Mouse (Mus musculus) embryo, embryonic 10.5 days (tissue): ENCODE measurements at regions not wholly inside any gene's neighbourhood (a gene's known extent, or its start where the extent isn't known, plus 50 kb on each side); places are given as distances from the start of the nearest gene placed in this dataset.
A peak's percentile ranks its signal among the peaks of the same experiment; 100 is the strongest.

Source experiments
- DNase-seq: peaks from one replicate; pipeline ENCODE4 v3.0.0-alpha.2; 2015; ENCODE audit warnings: low spot score

DNA sequence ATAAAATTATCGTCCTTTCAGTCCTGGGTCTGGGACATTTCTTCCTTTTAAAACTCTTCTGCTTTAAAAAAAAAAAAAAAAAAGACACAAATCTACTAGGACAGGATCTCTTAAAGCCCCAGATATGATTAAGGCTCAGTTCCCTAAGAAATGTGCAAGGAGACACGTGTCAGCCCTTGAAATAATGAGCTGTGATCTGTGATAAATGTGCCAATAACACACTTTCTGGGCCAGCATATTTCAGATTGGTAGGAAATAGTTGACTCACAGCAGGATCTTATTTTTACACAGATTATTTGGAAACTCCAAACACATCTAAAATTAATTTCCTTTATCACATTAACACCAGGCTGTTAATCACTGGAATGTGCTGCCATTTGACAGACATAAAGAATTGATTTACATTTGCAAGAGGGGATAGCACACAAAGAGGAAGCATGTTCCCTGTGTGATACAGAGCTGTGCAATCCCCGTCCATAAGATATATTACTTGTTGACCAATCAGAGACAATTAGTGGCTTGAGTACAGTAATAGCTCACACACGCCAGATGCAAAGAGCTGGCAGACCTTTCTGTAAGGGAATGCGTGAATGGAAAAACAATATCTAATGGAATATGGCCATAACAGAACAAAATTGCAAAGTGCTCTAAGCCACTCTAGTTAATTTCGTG is 263.7 kb downstream of the Pax3 start:
- DNase-seq, result no peak

DNA sequence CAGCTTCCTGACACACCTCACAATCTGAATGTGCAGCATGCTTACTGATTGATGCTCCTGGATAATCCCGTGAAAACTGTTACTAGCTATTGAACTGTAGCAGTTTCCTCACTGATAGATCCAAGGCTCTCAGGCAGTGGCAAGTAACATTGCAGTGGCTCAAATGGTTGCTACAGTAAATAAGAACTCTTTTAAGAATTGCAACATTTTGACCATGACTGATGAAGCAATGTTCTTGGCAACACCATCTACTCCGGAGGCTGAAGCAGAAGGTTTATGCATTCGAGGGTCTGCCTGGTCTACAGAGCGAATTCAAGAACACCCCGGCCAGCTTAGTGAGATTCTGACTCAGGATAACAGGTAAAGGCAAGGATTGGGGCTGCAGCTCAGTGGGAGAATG is 264.7 kb downstream of the Pax3 start:
- DNase-seq, result no peak

DNA sequence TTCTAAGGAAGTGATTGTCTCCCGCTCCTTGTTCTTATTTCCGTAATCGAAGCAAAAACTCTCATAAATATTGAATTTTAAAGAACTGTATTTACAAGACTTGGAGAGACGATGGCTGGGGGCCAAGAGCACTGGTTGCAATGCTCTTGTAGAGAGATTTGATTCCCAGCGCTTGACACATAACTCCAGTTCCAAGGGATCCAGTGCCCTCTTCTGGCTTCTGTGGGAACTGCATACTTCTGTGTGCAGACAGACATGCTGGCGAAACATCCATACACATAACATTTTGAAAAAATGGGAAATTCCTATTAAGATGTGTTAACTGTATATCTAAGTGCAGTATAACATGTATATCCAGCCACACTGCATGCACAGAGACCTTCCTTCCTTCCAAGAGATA is 266.3 kb downstream of the Pax3 start:
- DNase-seq, result peak; percentile 39

DNA sequence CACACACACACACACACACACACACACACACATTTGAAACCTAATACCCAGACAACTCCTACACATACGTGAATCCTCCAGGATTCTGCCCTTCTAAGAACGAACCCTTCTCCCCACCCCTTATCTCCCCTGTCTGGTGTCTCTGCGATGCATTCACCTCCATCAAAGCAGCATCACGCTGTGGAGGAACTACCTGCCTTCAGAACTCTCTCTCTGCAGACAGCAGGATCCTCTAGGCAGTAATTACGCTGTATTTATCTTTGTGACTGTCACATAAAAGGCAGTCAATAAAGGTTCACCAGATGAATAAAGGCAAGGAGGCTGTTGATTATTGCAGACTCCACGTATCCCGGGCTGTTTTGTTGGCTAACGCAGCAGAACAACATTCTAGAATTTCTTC is 267.4 kb downstream of the Pax3 start:
- DNase-seq, result no peak

DNA sequence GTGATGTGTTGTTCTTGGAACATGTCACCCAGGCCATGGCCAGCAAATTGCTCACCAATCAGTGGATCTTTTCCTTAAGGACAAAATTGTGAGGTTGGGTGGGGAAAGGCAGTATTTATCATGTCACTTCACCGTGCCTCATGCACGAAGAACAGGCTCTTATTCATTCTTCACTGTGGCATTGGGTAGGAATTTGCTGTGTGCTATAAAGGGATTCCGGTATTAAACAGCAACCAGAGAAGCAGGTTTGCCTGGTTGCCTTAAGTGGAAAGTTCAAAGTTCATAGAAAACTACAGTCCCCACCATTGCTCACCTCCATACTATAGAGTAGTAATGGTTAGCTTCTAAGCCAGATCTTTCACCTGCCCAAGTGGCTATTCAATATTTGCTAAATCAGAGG is 270.8 kb downstream of the Pax3 start:
- no peak for DNase-seq

DNA sequence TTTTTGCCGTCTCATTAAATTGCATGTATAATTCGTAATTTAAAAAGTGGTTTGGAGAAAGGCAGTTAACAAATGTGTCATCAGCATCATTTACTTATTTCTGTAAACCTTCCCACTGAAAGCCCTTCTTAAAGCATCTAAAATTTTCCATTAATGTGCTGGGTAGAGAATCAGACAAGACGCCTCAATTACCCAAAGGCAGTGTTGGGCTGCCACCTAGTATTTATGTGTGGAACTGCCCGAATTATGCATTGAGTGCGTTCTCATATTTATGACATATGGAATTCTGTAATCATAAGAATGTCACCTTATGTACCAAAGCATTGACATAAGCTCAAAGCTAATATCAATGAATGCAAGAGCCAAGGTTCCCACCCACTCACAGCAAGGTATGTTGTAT is 300.7 kb downstream of the Pax3 start:
- DNase-seq, result peak; percentile 59

DNA sequence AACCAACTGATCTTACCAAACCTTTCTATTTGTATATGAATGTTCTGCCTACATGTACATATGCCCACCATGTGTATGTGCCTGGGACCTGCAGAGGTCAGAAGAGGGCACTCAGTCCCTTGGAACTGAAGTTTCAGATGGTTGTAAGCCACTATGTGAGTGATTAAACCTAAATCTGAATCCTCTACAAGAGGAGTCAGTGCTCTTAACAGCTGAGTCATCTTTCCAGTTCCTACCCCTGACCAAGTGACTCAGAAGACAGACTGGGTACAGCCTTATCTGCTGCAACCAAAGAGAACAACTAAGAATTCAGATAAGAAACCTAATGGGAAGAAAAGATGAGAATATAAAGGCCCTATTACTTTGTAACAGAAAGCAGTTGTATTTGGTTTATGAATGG is 317.9 kb downstream of the Pax3 start:
- DNase-seq, result no peak

DNA sequence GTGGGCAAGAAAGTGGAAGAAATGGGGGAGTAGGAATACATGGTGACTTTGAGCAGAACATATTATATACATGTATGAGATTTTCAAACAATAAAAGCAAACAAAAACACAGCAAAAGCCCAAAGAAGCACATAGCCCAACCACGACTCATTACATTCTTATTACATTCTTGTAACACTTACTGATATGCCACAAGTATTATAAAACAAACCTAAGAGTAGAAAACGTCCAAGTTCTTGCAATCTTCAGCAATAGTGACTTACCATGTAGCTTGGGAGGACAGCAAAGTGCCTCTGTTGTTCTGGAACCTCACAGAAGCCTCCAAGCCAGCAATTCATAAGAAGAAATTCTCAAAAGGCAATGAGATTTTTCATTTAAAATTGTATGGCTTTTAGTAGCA is 326.8 kb downstream of the Pax3 start:
- DNase-seq, result no peak

DNA sequence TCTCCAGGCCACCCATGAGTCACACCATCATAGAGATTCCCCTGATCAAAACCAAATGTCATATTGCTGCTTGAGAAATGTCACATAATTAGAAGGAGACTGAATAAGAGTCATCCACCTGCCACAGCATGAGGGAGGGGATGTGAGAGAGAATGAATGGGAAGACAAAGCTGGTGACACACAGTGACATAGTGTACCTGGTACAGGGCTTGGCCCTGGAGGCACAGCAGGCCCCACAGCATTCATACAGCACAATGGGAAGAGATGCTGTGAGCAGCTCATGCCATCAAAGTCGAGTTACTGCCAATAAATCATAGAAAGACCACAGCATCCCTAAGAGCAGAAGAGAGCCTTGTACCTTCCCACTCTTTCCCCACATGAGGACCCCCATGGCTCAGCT is 327.8 kb downstream of the Pax3 start:
- no peak for DNase-seq

DNA sequence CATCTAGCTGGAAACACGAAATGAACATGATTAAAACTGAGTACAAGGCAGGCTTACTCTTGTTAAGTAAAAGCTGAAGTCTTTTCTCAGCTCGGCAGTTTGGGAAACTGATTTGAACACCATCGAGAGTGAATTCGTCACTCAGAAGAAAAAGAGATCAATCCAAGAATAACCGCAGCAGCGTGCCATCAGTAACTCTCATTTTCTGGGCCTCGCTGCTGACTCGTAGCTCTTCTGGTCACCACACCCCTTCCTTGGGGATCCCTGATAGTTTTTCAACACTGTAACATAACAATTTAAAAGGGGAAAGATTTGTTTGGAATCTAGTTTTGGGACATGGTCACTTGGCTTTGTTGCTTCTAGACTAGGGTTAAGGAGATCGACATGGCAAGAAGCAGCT is 337.0 kb downstream of the Pax3 start:
- DNase-seq, result no peak

DNA sequence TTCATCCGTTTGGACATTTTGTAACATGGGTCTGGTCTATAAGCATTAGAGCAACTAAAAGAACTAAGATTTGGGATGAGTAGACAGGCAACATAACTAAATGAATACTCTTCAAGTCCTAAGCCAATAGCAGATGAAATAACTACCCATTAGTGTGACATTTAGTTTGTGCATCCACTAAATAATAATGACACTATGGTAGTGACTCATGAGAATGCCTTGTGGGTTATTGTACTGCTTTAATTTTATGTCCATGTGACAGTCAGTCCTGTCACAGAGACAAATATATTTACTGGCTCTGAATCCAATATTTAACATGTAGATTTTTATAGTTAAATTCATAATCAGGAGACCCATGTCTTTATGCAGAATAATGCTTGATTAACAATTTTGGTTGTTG is 339.5 kb upstream of the Epha4 start:
- DNase-seq, result no peak

DNA sequence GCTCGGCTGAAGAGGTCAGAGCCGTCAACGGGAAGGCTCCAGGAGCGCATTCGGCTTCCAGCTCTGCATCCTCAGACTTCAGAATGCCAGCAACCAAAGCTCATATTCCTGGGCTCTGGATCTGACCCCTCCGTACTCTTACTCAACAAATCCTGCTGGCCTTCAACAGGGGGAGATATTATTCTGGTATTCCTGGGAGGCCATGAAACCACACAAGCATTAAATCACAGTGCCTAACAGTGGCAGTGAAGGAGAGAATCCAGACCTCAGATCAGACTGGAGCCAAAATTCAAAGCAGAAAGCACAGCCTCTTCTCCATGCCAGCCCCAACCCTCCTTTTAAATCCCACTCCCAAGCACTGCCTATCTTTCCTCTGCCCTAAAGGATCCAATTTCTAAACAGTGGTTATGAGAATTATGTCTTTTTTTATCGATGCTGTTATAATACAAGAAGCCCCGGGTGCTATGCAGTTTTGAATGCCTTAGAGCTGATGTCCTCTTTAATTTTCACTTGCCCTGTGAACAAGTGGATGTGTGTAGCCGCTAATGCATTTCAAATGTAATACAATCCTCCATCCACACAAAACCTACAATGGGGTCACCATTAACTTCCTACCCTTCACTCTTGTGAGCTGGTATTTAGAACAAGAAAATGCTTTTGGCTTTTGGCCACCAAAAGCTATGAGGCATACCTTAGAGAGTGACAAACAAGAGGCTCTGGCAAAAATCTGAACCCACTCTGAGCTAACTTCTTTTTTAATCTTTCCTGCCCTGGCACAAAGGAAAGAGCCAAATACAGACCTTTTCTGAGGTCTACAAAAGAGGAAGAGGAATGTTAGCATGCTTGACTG is 333.1 kb upstream of the Epha4 start:
- DNase-seq, result peak; percentile 9

DNA sequence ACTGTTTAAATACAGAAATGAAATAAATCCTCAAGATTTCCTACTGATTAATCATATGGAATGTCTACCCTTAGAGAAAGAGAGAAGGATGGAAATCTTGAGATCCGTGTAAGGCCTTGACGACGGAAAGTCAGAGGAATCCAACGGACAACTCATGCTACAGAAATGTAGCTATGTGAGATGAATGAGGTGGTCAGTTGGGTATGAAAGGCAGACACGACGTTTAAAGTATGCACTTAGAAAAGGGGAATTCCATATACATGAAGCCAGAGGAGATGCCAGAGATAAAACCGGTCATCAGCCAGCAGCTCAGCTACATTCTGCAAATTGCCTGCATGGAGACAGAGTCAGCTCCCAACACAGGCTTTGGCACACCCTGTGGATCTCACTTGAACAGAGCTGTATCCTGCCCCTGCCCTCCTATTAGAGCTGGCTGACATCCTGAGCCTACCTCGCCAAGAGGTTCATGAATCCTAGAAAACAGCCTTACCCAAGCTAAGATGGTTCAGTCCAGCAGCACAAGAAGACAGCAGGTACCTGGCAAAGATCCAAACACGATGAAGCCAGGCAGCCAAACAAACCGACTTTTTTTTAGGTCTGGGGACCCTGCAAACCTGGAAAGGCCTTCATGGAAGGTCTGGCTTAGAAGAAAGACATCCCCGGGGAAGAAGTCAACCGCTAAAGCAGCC is 331.3 kb upstream of the Epha4 start:
- no peak for DNase-seq

DNA sequence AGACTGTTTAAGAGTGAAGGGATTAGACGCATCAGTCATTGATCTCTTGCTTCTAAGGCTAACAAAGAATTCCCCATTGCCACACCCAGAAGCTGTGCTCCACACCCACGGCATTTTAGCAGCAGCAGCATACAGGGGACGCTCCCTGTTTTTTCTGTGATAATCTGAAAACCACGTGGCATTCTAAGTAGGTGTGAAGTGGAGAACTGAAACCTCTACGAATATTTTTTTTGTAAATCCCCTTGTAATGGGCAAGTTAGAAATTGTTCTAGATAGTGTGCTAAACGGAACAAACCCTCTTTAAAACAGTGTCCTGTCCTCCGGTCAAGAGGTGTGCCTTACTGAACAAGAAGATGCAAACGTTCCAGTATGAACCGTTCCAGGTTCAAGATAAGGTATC is 325.8 kb upstream of the Epha4 start:
- DNase-seq, result no peak

DNA sequence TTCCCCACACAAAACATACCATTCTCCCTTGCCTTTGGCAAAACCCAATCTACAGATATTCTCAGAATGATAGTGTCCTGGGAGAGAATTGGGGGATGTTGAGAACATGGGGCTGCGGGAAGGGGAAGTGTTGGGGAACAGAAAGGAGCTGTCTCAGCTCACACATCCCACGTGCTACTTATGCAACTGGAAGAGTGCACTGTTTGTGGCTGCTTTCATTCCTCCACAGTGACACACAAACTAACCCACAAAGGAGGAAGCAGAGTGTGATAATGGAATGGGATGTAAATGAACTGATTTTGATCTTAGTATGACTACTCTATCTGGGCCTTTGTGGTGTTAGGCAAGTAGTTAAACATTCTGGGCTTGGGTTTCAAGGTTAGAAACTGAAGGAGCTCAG is 317.3 kb upstream of the Epha4 start:
- no peak for DNase-seq

DNA sequence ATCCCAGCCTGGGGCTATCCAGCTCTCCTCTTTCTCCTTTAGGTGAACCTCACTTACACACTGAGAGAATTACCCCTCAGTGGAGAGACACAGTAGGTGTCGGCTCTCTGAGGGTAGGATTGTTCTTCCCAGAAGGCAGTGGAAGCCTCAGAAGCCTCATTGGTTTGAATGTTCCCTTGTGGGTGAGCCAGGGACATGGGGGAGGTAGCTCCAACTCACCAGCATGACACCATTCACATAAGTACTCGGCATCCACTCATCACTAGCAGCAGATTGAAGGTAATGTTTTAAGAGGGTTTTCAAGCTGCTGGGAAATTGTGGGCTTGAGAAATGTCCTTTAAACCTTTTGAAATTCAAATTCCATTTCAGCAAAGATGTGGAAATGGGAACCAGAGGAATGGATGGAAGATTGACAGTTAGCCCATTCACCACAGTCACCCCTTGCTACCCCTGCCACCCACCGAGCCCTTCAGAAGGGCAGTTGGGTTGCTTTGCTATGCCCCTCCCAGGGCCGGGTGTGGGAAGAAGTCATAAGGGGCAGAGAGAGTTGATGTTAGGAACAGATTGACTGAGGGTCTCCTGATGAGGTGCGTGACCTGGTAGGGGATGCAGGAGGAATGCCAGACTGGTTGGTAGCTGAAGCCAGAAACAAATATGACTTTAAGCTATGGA is 310.0 kb upstream of the Epha4 start:
- DNase-seq, result no peak

DNA sequence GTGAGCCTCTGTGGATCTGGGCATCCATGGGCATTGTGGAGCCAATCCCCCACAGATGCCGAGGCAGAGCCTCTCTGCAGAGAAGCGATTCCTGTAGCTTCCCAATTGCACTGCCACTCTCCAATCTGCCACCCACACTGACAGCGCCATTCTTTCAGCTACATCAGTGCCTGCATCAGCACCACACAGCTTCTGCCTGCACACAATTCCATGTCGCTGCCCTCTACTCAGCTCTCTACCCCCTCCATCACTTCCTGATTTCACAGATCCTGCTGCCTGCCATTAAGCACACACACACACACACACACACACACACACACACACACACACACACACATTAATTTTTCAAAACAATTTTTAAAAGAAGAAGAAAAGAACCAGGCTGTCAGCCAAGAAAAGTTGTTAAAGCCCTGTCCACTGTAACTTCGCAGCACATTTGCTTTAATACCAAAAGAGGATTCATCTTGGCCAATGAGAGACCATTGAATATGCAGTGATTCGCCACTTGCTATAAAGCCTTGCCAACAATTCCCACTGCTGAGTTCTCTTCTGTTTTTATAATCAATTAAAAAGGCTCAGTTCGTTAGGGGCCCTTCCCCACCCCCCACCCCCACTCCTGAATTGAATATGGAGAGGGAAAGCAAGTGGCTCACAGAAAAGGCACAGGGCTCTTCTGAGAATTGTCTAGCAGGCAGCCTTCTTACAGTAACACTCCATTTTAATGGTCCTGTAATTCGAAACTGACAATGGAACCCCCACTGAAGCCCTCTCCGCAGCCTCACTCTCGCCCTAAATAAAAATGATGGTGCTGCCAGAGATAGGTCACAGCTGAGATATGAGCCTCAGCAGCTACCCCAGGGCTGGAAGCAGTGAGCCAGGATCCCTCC is 309.2 kb upstream of the Epha4 start:
- no peak for DNase-seq

DNA sequence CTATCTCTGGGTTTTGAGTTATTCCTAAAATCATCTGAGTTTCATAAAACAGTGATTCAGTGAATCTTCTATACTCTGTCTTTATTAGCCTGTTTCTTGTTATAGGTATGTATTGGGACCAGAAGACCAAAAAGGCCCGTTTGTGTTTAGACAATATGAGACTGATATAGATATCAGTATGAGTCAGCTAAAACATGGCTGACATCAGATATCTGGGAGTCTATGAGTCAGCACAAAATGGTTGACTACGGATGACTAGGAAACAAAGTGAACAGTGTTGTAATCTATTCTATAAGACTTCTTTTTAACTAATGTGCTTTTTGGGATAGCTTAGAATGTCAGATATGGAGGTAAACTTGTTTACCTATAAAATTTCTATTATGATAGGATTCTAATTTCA is 305.2 kb upstream of the Epha4 start:
- no peak for DNase-seq

DNA sequence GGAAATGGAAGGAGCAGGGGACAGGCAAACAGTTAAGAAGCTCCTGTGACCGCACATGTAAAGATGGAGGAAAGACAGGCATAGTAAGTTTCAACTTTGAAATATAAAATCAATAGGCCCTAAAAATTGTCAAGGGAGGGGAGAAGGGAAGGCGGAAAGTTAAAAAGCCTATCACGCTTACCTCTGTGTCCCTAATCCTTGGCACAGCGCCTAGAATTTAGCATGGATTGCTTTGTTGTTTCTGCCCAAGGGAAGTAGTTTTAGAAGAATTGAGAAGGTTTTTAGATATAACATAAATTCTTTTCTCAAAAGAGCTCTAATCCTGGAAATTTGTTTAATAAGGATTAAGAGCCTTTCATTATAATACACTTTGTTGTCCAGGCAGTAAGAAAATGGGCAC is 300.6 kb upstream of the Epha4 start:
- DNase-seq, result no peak

DNA sequence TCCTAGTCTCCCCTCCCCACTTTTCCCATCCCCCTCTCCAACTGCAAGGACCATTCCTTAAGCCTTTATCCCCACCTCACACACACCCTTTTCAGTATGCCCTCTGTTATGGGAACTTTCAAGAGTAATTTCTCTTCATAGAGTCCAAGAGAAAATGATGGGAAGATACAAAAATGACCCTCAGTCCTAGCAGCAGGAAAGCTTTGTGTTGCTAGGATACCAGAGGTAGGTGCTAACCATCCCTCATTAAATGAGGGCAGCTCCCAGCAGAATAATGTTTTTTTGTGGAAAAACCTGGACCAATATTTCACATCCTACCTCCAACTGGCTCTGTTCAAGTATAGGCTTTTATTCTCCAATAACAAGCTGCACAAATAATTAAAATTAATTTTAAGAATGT is 296.7 kb upstream of the Epha4 start:
- no peak for DNase-seq

DNA sequence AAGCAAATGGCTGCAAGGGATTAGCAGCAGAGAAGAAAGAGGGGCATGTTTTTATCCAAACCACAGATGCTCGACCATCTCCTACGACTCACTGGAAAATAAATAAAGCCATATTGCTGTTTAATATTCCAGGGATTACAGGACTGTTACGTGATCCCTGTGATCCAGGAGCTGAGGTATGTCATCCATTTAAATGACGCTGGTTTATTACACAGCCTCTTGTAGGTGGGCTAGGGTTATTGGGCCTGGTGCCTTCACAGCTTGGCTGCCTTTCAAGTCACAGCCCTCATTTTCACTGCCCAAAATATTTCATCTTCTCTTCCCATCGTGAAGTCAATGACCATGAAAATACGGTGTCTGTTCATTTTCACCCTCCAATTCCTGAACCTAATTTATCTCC is 276.1 kb upstream of the Epha4 start:
- no peak for DNase-seq

DNA sequence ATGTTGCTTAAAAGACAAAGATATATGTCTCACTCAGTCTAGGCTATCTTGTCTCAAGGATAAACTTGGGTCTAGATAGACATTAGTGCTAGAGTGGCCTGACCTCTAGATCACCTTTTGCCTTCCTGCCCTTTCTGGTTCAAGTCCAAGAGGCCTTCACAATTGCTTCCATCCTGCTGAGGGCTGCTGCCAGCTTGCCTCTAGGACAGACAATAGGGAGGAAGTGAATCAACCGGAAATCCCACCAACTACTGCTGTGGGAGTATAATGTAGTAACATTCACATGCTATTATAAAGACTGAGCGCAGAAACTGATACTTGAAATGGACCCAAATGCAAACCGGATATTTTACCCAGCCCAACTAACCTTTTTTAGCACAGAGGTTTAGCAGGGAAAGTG is 239.4 kb upstream of the Epha4 start:
- DNase-seq, result no peak
